Mouse (Mus musculus) retina, embryonic 14.5 days (tissue): ENCODE data around the gene Gm21836.
"Not testable (repeated sequence)": the region's sequence is repeated elsewhere in the genome, so short reads cannot be mapped to it uniquely, and the experiment has no call there.

Source experiments
- DNase-seq: peaks from one replicate; pipeline ENCODE4 v3.0.0-alpha.2; 2015; ENCODE audit warnings: low spot score

Gm21836 gene

GRCm38 (mm10) chr9:124493693-124494092 is at the start of gene Gm21836:
TSS of gene Gm21836 (minus strand) at chr9:124493793.
- not testable (repeated sequence) for DNase-seq

GRCm38 (mm10) chr9:124480361-124480980 is 13.1 kb downstream of the Gm21836 start:
- not testable (repeated sequence) for DNase-seq

GRCm38 (mm10) chr9:124478081-124478480 is 15.5 kb downstream of the Gm21836 start:
- DNase-seq = no peak

DNA sequence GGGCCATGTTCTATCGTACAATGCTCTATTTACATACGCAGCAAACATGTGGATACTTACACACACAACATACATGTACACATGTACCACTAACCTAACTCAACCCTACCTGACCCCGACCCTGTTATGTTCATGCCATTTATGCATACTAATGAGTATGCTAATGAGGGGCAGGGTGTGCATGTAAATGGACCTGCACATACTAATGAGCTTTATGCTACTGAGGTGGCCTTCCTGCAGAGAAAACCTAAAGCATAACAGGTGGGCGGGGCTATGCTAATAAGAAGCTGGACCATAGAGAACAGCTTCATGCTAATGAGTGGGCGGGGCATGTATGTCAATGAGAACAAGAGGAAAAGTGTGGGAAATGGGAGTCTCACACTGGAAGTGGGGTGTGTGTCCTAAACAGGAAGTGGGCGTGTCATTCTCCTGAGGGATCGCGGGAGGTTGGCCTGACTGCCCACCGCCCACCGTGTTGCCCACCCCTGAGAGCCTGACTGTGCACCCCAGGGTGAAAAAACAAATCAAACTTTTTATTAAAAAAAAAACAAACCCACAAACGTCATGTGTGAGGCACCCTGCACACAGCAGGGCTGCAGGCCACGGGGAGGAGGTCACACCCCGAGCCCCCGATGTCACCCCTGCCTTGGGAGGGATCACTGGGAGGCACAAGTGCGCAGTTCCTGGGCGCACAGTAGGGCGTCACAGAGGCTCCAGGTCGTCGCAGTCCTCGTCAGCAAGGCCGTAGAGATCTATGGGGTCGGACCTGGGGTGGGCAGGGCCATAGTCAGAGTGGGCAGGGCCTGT is 17.3 kb downstream of the Gm21836 start, which contains the start of gene Ppp2r3d:
Gene Ppp2r3d, minus strand, starts transcription at position 803 of the 807 bp plus-strand sequence.
- DNase-seq = no peak

- no peak for DNase-seq
Measured at GRCm38 (mm10) chr9:124475689-124476088, 17.9 kb downstream of the Gm21836 start.

DNA sequence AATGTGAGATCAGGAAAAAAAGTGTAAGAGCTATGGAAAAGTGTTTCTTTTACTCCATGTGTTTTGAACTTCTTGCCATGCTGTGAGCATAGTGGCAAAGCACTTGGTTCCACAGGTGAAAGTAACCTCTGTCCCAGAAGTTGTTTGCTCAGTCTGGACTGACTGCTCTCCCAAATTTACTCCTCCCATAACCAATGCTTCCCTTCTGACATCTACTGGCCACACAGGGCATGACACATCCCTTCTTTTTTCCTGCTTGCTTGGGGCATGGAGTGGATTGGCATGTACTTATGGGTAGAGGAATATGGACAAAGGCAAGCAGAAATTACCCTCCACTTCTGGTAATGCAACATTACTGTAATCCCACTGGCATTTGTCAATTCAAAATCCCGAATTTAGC is 37.0 kb downstream of the Gm21836 start:
- peak; percentile 53 for DNase-seq
